Mouse (Mus musculus): ENCODE measurements around the gene Ociad2. TPM values are rescaled to one million over a fixed set of nuclear protein-coding genes. Genes with fewer than 3 reads are reported as not detected.

Gene Ociad2
- polyA plus RNA-seq, 1 experiment, result 7.1 TPM

- Histone ChIP-seq H3K4me3 (ENCODE audit: insufficient read depth, poor library complexity, severe bottlenecking) (no peak overlapping the region), H3K79me2 (ENCODE audit: control insufficient read depth, insufficient read depth) (no peaks in the 10 kb centered on the region), H3ac (ENCODE audit: control insufficient read depth, insufficient read length, low read depth) (no peak overlapping the region), H3K79me3 (ENCODE audit: low read depth) (no peaks in the 10 kb centered on the region), H3K27me3 (ENCODE audit: control insufficient read depth, insufficient read depth, insufficient read length) (no peaks in the 10 kb centered on the region), H3K36me3 (ENCODE audit: control insufficient read depth, insufficient read depth) (no peaks in the 10 kb centered on the region)
- TF ChIP-seq FOSL1 (IDR thresholded peaks at IDR 0.05; ENCODE audit: insufficient read depth, low read length, poor library complexity, severe bottlenecking) (no peak), MYOG (IDR thresholded peaks at IDR 0.05; ENCODE audit: control insufficient read depth, extremely low read depth, insufficient read length) (no peak), CEBPB (IDR thresholded peaks at IDR 0.05; ENCODE audit: low read depth) (no peak), USF1 (IDR thresholded peaks at IDR 0.05; ENCODE audit: low read depth) (no peak)
These were observed 19.4 kb upstream of the Ociad2 start for GRCm38 (mm10) chr5:73360240-73360639.

- no peaks in the 10 kb centered on the region for H3K79me3 ChIP-seq (ENCODE audit: low read depth)
- H3K79me2 ChIP-seq (ENCODE audit: control insufficient read depth, insufficient read depth), result no peaks in the 10 kb centered on the region
- H3K27me3 ChIP-seq (ENCODE audit: control insufficient read depth, insufficient read depth, insufficient read length), result no peaks in the 10 kb centered on the region
- H3K4me3 ChIP-seq (ENCODE audit: insufficient read depth, poor library complexity, severe bottlenecking), result no peak overlapping the region
- H3K36me3 ChIP-seq (ENCODE audit: control insufficient read depth, insufficient read depth), result no peaks in the 10 kb centered on the region
- no peak overlapping the region for H3ac ChIP-seq (ENCODE audit: control insufficient read depth, insufficient read length, low read depth)
- TF ChIP-seq MYOD1 (IDR thresholded peaks at IDR 0.05; ENCODE audit: control insufficient read depth, insufficient read length, low read depth), result no peak
These were observed 18.9 kb upstream of the Ociad2 start for GRCm38 (mm10) chr5:73359752-73360141.

GRCm38 (mm10) chr5:73359134-73359751, 18.4 kb upstream of the Ociad2 start:
- no peaks in the 10 kb centered on the region for H3K79me2 ChIP-seq (ENCODE audit: control insufficient read depth, insufficient read depth)
- H3ac ChIP-seq (ENCODE audit: control insufficient read depth, insufficient read length, low read depth), result no peak overlapping the region
- no peaks in the 10 kb centered on the region for H3K27me3 ChIP-seq (ENCODE audit: control insufficient read depth, insufficient read depth, insufficient read length)
- H3K79me3 ChIP-seq (ENCODE audit: low read depth), result no peaks in the 10 kb centered on the region
- no peaks in the 10 kb centered on the region for H3K36me3 ChIP-seq (ENCODE audit: control insufficient read depth, insufficient read depth)
- no peak for TF ChIP-seq FOSL1 (IDR thresholded peaks at IDR 0.05; ENCODE audit: insufficient read depth, low read length, poor library complexity, severe bottlenecking)
- TF ChIP-seq CEBPB (IDR thresholded peaks at IDR 0.05; ENCODE audit: low read depth), result no peak
- no peak for TF ChIP-seq MYOG (IDR thresholded peaks at IDR 0.05; ENCODE audit: control insufficient read depth, extremely low read depth, insufficient read length)
- no peak for TF ChIP-seq CTCF (IDR thresholded peaks at IDR 0.05; ENCODE audit: control insufficient read depth, insufficient read depth, insufficient read length)
- TF ChIP-seq USF1 (IDR thresholded peaks at IDR 0.05; ENCODE audit: low read depth), result no peak
- no peak for TF ChIP-seq MYOD1 (IDR thresholded peaks at IDR 0.05; ENCODE audit: control insufficient read depth, insufficient read length, low read depth)
- no peak for TF ChIP-seq MAX (IDR thresholded peaks at IDR 0.05)
- no peak overlapping the region for H3K4me3 ChIP-seq (ENCODE audit: insufficient read depth, poor library complexity, severe bottlenecking)

- H3ac ChIP-seq (ENCODE audit: control insufficient read depth, insufficient read length, low read depth), result no peak overlapping the region
- H3K27me3 ChIP-seq (ENCODE audit: control insufficient read depth, insufficient read depth, insufficient read length), result no peaks in the 10 kb centered on the region
- no peak overlapping the region for H3K4me3 ChIP-seq (ENCODE audit: insufficient read depth, poor library complexity, severe bottlenecking)
- TF ChIP-seq MAX (IDR thresholded peaks at IDR 0.05) (no peak), FOSL1 (IDR thresholded peaks at IDR 0.05; ENCODE audit: insufficient read depth, low read length, poor library complexity, severe bottlenecking) (no peak), MYOD1 (IDR thresholded peaks at IDR 0.05; ENCODE audit: control insufficient read depth, insufficient read length, low read depth) (no peak), CEBPB (IDR thresholded peaks at IDR 0.05; ENCODE audit: low read depth) (no peak)
- H3K36me3 ChIP-seq (ENCODE audit: control insufficient read depth, insufficient read depth), result no peaks in the 10 kb centered on the region
- no peaks in the 10 kb centered on the region for H3K79me2 ChIP-seq (ENCODE audit: control insufficient read depth, insufficient read depth)
- no peaks in the 10 kb centered on the region for H3K79me3 ChIP-seq (ENCODE audit: low read depth)
These were observed 14.6 kb upstream of the Ociad2 start for GRCm38 (mm10) chr5:73355393-73355792.

- no peak for TF ChIP-seq MYOG (IDR thresholded peaks at IDR 0.05; ENCODE audit: control insufficient read depth, extremely low read depth, insufficient read length)
- no peak for TF ChIP-seq USF1 (IDR thresholded peaks at IDR 0.05; ENCODE audit: low read depth)
- TF ChIP-seq FOSL1 (IDR thresholded peaks at IDR 0.05; ENCODE audit: insufficient read depth, low read length, poor library complexity, severe bottlenecking), result no peak
- TF ChIP-seq MYOD1 (IDR thresholded peaks at IDR 0.05; ENCODE audit: control insufficient read depth, insufficient read length, low read depth), result no peak
- no peak for TF ChIP-seq CTCF (IDR thresholded peaks at IDR 0.05; ENCODE audit: control insufficient read depth, insufficient read depth, insufficient read length)
- TF ChIP-seq MAX (IDR thresholded peaks at IDR 0.05), result no peak
- TF ChIP-seq CEBPB (IDR thresholded peaks at IDR 0.05; ENCODE audit: low read depth), result no peak
- Histone ChIP-seq H3K4me3 (ENCODE audit: insufficient read depth, poor library complexity, severe bottlenecking) (no peak overlapping the region), H3K79me3 (ENCODE audit: low read depth) (no peaks in the 10 kb centered on the region), H3K36me3 (ENCODE audit: control insufficient read depth, insufficient read depth) (no peaks in the 10 kb centered on the region), H3K27me3 (ENCODE audit: control insufficient read depth, insufficient read depth, insufficient read length) (no peaks in the 10 kb centered on the region), H3ac (ENCODE audit: control insufficient read depth, insufficient read length, low read depth) (no peak overlapping the region), H3K79me2 (ENCODE audit: control insufficient read depth, insufficient read depth) (no peaks in the 10 kb centered on the region)
These were observed 13.2 kb upstream of the Ociad2 start for GRCm38 (mm10) chr5:73353978-73354377.

- TF ChIP-seq USF1 (IDR thresholded peaks at IDR 0.05; ENCODE audit: low read depth) (no peak), CEBPB (IDR thresholded peaks at IDR 0.05; ENCODE audit: low read depth) (no peak), MYOD1 (IDR thresholded peaks at IDR 0.05; ENCODE audit: control insufficient read depth, insufficient read length, low read depth) (no peak), MAX (IDR thresholded peaks at IDR 0.05) (no peak)
- Histone ChIP-seq H3ac (ENCODE audit: control insufficient read depth, insufficient read length, low read depth) (no peak overlapping the region), H3K4me3 (ENCODE audit: insufficient read depth, poor library complexity, severe bottlenecking) (no peak overlapping the region), H3K79me3 (ENCODE audit: low read depth) (no peaks in the 10 kb centered on the region), H3K79me2 (ENCODE audit: control insufficient read depth, insufficient read depth) (no peaks in the 10 kb centered on the region), H3K36me3 (ENCODE audit: control insufficient read depth, insufficient read depth) (no peaks in the 10 kb centered on the region), H3K27me3 (ENCODE audit: control insufficient read depth, insufficient read depth, insufficient read length) (no peaks in the 10 kb centered on the region)
These were observed 12.7 kb upstream of the Ociad2 start for GRCm38 (mm10) chr5:73353519-73353918.
